12 mouse cellular contexts compared by ENCODE assay signal in the genomic region with DNA sequence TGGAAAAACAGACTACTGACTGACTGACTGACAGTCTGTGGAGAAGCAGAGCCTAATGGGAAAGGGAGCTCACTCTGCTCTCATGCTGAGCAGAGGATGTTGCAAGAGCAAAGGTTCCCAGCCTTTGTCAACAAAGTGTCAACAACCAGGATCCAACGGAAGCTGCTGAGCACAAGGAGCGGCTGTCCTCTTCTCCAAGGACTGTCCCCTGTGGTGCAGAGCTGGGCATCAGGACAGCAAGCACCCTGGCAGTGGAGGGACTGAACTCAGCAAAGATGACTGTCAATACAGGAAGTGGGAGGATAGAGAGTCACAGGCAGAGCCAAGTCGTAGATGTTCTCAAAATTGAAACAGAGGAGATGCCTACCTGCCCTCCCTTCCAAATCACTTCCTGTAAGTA. TPM values are rescaled to one million over a fixed set of nuclear protein-coding genes. Genes with fewer than 3 reads are reported as not detected.
DNase-seq lines count a peak whose midpoint lies in the region; ATAC-seq and TF ChIP-seq lines count a peak whose summit lies in the region.
"Had no signal": no experiment of that assay in that cellular context is flagged by ENCODE, and none has a peak within 500 bp of the region (broad histone marks: within the 10 kb centered on the region; RNA-seq: fewer than 3 reads in every experiment).

No protein-coding gene starts in this region.

- no peak for TF ChIP-seq POLR2A in CH12.LX (IDR thresholded peaks at IDR 0.05; ENCODE audit: low read depth, low read length)

- TF ChIP-seq CTCF in CH12.LX (conservative IDR thresholded peaks at IDR 0.05 in 1 of 2, IDR thresholded peaks at IDR 0.05 in 1 of 2; ENCODE audit: low read depth in 2 of 2, low read length in 2 of 2): no peak

- no peak for TF ChIP-seq RAD21 in CH12.LX (IDR thresholded peaks at IDR 0.05; ENCODE audit: low read depth, low read length)

- in situ Hi-C loops in CH12.LX (cut with MboI; ENCODE audit: low pct_ligation_motif_present, low pct_unique_long_range_greater_than_20kb, low sequenced_read_pairs): no loop called here

- H3K27me3 ChIP-seq in hindbrain, embryonic 12.5 days: no peaks in the 10 kb centered on the region
- no peaks in the 10 kb centered on the region for H3K27me3 ChIP-seq in hindbrain, embryonic 11.5 days (ENCODE audit: control insufficient read depth, insufficient read depth, low read length)
- peaks cover 26% of the 10 kb centered on the region for H3K27me3 ChIP-seq in CH12.LX (replicated peaks)
- H3K27me3 ChIP-seq in hindbrain, embryonic 15.5 days: no peaks in the 10 kb centered on the region

- TF ChIP-seq EP300 in CH12.LX (IDR thresholded peaks at IDR 0.05; ENCODE audit: low read length): no peak

- H3K27ac ChIP-seq in hindbrain, embryonic 12.5 days: 0 out of 2 replicates have a peak overlapping the region, but pooled peaks have one; percentile 25
- H3K27ac ChIP-seq in hindbrain, embryonic 11.5 days (ENCODE audit: low read depth, low read length): no peak overlapping the region
- no peak overlapping the region for H3K27ac ChIP-seq in CH12.LX (ENCODE audit: insufficient read depth, low read depth)
- H3K27ac ChIP-seq in hindbrain, embryonic 15.5 days (replicated peaks): peak overlapping the region; percentile 26; the same call in 1 of the 2 replicates
- H3K27ac ChIP-seq: heart, adult 2 months had no signal

- H3K79me2 ChIP-seq in CH12.LX (replicated peaks; ENCODE audit: control insufficient read depth, extremely low read depth, insufficient read depth, poor library complexity, severe bottlenecking): no peaks in the 10 kb centered on the region

- 47% methylated on average over 3 of the region's 3 CpGs for WGBS in hindbrain, embryonic 12.5 days
- WGBS in hindbrain, embryonic 11.5 days: 50% methylated on average over 3 of the region's 3 CpGs
- WGBS in hindbrain, embryonic 15.5 days: 52% methylated on average over 3 of the region's 3 CpGs

- no peak overlapping the region for H3K9ac ChIP-seq in hindbrain, embryonic 12.5 days
- H3K9ac ChIP-seq in hindbrain, embryonic 11.5 days (ENCODE audit: low read depth, low read length): no peak overlapping the region
- no peak overlapping the region for H3K9ac ChIP-seq in CH12.LX (ENCODE audit: insufficient read depth, low read depth)
- no peak overlapping the region for H3K9ac ChIP-seq in hindbrain, embryonic 15.5 days

- dilution Hi-C loops in CH12.LX (cut with MboI; ENCODE audit: extremely low pct_ligation_motif_present, extremely low pct_unique_long_range_greater_than_20kb, low sequenced_read_pairs): no loop called here

- DNase-seq in hindbrain, embryonic 11.5 days (ENCODE audit: low spot score): no peak
- DNase-seq in CH12.LX (ENCODE audit: extremely low read depth): peak; percentile 45
- peak; percentile 35 to 62 for DNase-seq in lung, postnatal 4 days
- no peak for DNase-seq in right cerebral cortex, postnatal 36 days (ENCODE audit: low spot score in 2 of 2)
- no peak for DNase-seq in urinary bladder, postnatal 10 days (ENCODE audit: low spot score)
- DNase-seq in layer of hippocampus, adult 8-10 months (ENCODE audit: low spot score in 2 of 2): no peak
- DNase-seq: cerebellum, adult 9-10 months; right cerebral cortex, adult 18-20 months had no signal

- H3K36me3 ChIP-seq in hindbrain, embryonic 12.5 days: no peaks in the 10 kb centered on the region
- no peaks in the 10 kb centered on the region for H3K36me3 ChIP-seq in hindbrain, embryonic 11.5 days (ENCODE audit: control insufficient read depth, insufficient read depth, low read length)
- no peaks in the 10 kb centered on the region for H3K36me3 ChIP-seq in CH12.LX (replicated peaks in 1 of 2; ENCODE audit: control insufficient read depth in 1 of 2, insufficient read depth in 1 of 2, low read length in 1 of 2)
- no peaks in the 10 kb centered on the region for H3K36me3 ChIP-seq in hindbrain, embryonic 15.5 days
- H3K36me3 ChIP-seq: G1E had no signal

- ATAC-seq in hindbrain, embryonic 12.5 days (ENCODE audit: low FRiP score): no peak
- no peak for ATAC-seq in hindbrain, embryonic 11.5 days (ENCODE audit: low FRiP score)
- ATAC-seq in hindbrain, embryonic 15.5 days (ENCODE audit: low FRiP score, low read depth): no peak

- no peak overlapping the region for H3K4me2 ChIP-seq in hindbrain, embryonic 12.5 days (replicated peaks)
- no peak overlapping the region for H3K4me2 ChIP-seq in hindbrain, embryonic 11.5 days (replicated peaks; ENCODE audit: low read depth, low read length)
- H3K4me2 ChIP-seq in CH12.LX (ENCODE audit: insufficient read depth, low read depth, poor library complexity, severe bottlenecking): peak overlapping the region; percentile 44; the same call in 1 of the 2 replicates
- no peak overlapping the region for H3K4me2 ChIP-seq in hindbrain, embryonic 15.5 days

- H3K4me1 ChIP-seq in hindbrain, embryonic 12.5 days: peaks cover 13% of the 10 kb centered on the region
- 0 out of 2 replicates have a peak, but pooled peaks cover 2% of the 10 kb centered on the region for H3K4me1 ChIP-seq in hindbrain, embryonic 11.5 days (replicated peaks; ENCODE audit: control insufficient read depth, insufficient read depth, low read length)
- peaks cover 17 to 33% of the 10 kb centered on the region in 2 experiments for H3K4me1 ChIP-seq in CH12.LX (ENCODE audit: control insufficient read depth in 1 of 2, insufficient read depth in 2 of 2)
- H3K4me1 ChIP-seq in hindbrain, embryonic 15.5 days (replicated peaks): no peaks in the 10 kb centered on the region

- no peaks in the 10 kb centered on the region for H3K9me3 ChIP-seq in hindbrain, embryonic 12.5 days (replicated peaks)
- no peaks in the 10 kb centered on the region for H3K9me3 ChIP-seq in hindbrain, embryonic 11.5 days (ENCODE audit: control insufficient read depth, low read length)
- no peaks in the 10 kb centered on the region for H3K9me3 ChIP-seq in CH12.LX (replicated peaks; ENCODE audit: low read length)
- no peaks in the 10 kb centered on the region for H3K9me3 ChIP-seq in hindbrain, embryonic 15.5 days
- H3K9me3 ChIP-seq: G1E had no signal

- H3K4me3 ChIP-seq in hindbrain, embryonic 12.5 days: no peak overlapping the region
- no peak overlapping the region for H3K4me3 ChIP-seq in hindbrain, embryonic 11.5 days (ENCODE audit: low read depth, low read length)
- no peak overlapping the region for H3K4me3 ChIP-seq in CH12.LX (replicated peaks in 1 of 3; ENCODE audit: low read depth in 2 of 3, low read length in 2 of 3, poor library complexity in 1 of 3)
- no peak overlapping the region for H3K4me3 ChIP-seq in hindbrain, embryonic 15.5 days
- H3K4me3 ChIP-seq: heart, adult 2 months had no signal

TF ChIP-seq in CH12.LX, 34 proteins besides CTCF, POLR2A, EP300 and RAD21:
- TF ChIP-seq NELFE (IDR thresholded peaks at IDR 0.05; ENCODE audit: low read depth, low read length): no peak
- TF ChIP-seq ELF1 (IDR thresholded peaks at IDR 0.05; ENCODE audit: low read depth, low read length): peak; percentile 60; the same call in 1 of the 2 replicates
- TF ChIP-seq MAX (IDR thresholded peaks at IDR 0.05; ENCODE audit: low read length): no peak
- peak; percentile 20; the same call in 1 of the 2 replicates for TF ChIP-seq IRF4 (IDR thresholded peaks at IDR 0.05; ENCODE audit: low read depth, low read length)
TF ChIP-seq in CH12.LX: peak in this region for 2.

RNA-seq across cellular contexts. Expression of a gene that starts 56.6 kb away (rescaled TPM):
- 2,594 and 2,617 TPM in 2 replicates for polyA plus RNA-seq in hindbrain, embryonic 12.5 days (2016; fragmentation: Nextera tagmentation; extraction: Ambion mirVana)
- 3,718 and 3,764 TPM in 2 replicates for polyA plus RNA-seq in hindbrain, embryonic 11.5 days (2014; fragmentation: Nextera tagmentation; extraction: Ambion mirVana)
- total RNA-seq in CH12.LX (2012; rRNA removed) (2,915 and 4,984 TPM in 2 replicates), CH12.LX (2014; rRNA removed) (7,143 and 7,761 TPM in 2 replicates)
- polyA plus RNA-seq in CH12.LX (2012; ENCODE audit: insufficient read length, low read depth): 5,629 and 6,462 TPM in 2 replicates
- polyA plus RNA-seq in hindbrain, embryonic 15.5 days (2015; fragmentation: Nextera tagmentation; extraction: Ambion mirVana): 3,140 and 3,153 TPM in 2 replicates
- total RNA-seq in layer of hippocampus, adult 8-10 months (2022): 1,000 to 10,000 TPM; 1,628 to 2,341 (median 2,100) TPM

RNA-seq across cellular contexts. Expression of a gene that starts 58.5 kb away (rescaled TPM):
- polyA plus RNA-seq in hindbrain, embryonic 12.5 days (2016; fragmentation: Nextera tagmentation; extraction: Ambion mirVana): 59.6 and 62.0 TPM in 2 replicates
- 44.1 and 45.6 TPM in 2 replicates for polyA plus RNA-seq in hindbrain, embryonic 11.5 days (2014; fragmentation: Nextera tagmentation; extraction: Ambion mirVana)
- total RNA-seq in CH12.LX (2012; rRNA removed) (not detected in 2 replicates), CH12.LX (2014; rRNA removed) (not detected in 2 replicates)
- polyA plus RNA-seq in CH12.LX (2012; ENCODE audit: insufficient read length, low read depth): not detected in 2 replicates
- polyA plus RNA-seq in hindbrain, embryonic 15.5 days (2015; fragmentation: Nextera tagmentation; extraction: Ambion mirVana): 48.4 and 51.1 TPM in 2 replicates
- 10 to 100 TPM; 24.3 to 28.4 (median 26.3) TPM for total RNA-seq in layer of hippocampus, adult 8-10 months (2022)
- polyA plus RNA-seq: G1E had no signal

Comparison
In these comparisons a context has a peak if more than half of its experiments do, and no peak if none do; other contexts are left out.
1. H3K27ac ChIP-seq: peak in hindbrain, embryonic 12.5 days (single experiment) and hindbrain, embryonic 15.5 days (single experiment); none in hindbrain, embryonic 11.5 days (single experiment) and CH12.LX (single experiment).
2. DNase-seq: peak in CH12.LX (single experiment) and lung, postnatal 4 days (2 of 2); none in hindbrain, embryonic 11.5 days (single experiment), right cerebral cortex, postnatal 36 days (0 of 2), urinary bladder, postnatal 10 days (single experiment) and layer of hippocampus, adult 8-10 months (0 of 2).
3. RNA of a gene that starts 58.5 kb away (polyA plus RNA-seq): 59.6 to 62.0 TPM in hindbrain, embryonic 12.5 days, 48.4 to 51.1 TPM in hindbrain, embryonic 15.5 days and 44.1 to 45.6 TPM in hindbrain, embryonic 11.5 days; not detected in CH12.LX; every median in the first group is over 10 times any median in the second.